Mouse (Mus musculus) spleen, adult 10 weeks (tissue): ENCODE measurements around the gene Cyp20a1. TPM values are rescaled to one million over a fixed set of nuclear protein-coding genes. Genes with fewer than 3 reads are reported as not detected.

Experiments
- polyA plus RNA-seq: library from polyadenylated mRNA; stranded (reverse); fragments of 350-450 nt; fragmentation: Illumina TruSeq; extraction: RNeasy Lipid Tissue Mini Kit (QIAGEN cat#74804); gene quantifications from one replicate; pipeline ENCODE4 v1.2.3, GENCODE M21; 2015; ENCODE audit warnings: low replicate concordance; ENCODE audit not compliant: insufficient read depth

Gene Cyp20a1
- 22.7 TPM for polyA plus RNA-seq

GRCm38 (mm10) chr1:60342808-60343629 is at the start of gene Cyp20a1:
TSS of gene Cyp20a1 (plus strand) at chr1:60343323.

GRCm38 (mm10) chr1:60409168-60409828 is 66.2 kb downstream of the Cyp20a1 start, which contains the start of gene Abi2:
TSS of gene Abi2 (plus strand) at chr1:60409619.

Other genes with a start within 250 kb of the Cyp20a1 start
- 8.9 TPM for gene Carf, start 245.1 kb upstream of the Cyp20a1 start, polyA plus RNA-seq
- gene Wdr12, start 244.7 kb upstream of the Cyp20a1 start, polyA plus RNA-seq = 43.1 TPM
- 10.9 TPM for gene Nbeal1, start 162.7 kb upstream of the Cyp20a1 start, polyA plus RNA-seq
- 7.0 TPM for gene Abi2, start 66.3 kb downstream of the Cyp20a1 start, polyA plus RNA-seq
- gene Raph1, start 223.8 kb downstream of the Cyp20a1 start, polyA plus RNA-seq = 16.4 TPM